Mouse (Mus musculus): ENCODE results near the gene Gm8159. TPM values are rescaled to one million over a fixed set of nuclear protein-coding genes. Genes with fewer than 3 reads are reported as not detected.

Gm8159 gene
- not detected for polyA plus RNA-seq (2015; fragmentation: Illumina TruSeq; extraction: RNeasy Lipid Tissue Mini Kit (QIAGEN cat#74804); ENCODE audit: insufficient read depth, low replicate concordance)

DNA sequence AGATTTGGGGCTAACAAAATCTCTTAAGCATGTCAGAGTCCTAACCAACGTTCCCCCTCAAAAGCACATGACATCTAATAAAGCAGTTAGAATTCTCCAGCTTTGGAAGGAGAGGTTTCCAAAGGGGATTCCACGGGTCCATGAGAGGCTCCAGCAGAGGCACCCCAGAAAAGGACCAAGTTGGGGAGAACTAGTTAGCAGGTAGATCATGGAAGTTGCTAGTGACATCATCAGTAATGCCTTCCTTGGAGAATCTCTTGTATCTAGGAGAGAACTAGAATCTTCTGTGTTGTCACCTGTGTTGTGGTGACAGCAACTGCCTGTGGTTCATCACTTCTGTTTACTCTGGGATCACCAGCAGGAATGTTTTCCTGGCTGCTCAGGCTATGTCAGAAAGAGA lies at the start of gene Gm8159:
Gene Gm8159, plus strand, starts transcription at position 301 of the 400 bp plus-strand sequence.

DNA sequence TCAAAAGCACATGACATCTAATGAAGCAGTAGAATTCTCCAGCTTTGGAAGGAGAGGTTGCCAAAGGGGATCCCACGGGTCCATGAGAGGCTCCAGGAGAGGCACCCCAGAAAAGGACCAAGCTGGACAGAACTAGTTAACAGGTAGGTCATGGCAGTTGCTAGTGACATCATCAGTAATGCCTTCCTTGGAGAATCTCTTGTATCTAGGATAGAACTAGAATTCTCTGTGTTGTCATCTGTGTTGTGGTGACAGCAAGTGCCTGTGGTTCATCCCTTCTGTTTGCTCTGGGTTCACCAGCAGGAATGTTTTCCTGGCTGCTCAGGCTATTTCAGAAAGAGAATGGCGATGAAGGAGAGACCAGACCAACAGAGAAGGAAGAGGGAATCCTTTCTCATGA lies 31.7 kb downstream of the Gm8159 start, which contains the start of gene Gm3239:
Gene Gm3239, plus strand, starts transcription at position 301 of the 400 bp plus-strand sequence.

Other genes starting within 250 kb of the Gm8159 start
- not detected for gene Gm3159, start 234.8 kb upstream of the Gm8159 start, polyA plus RNA-seq (2015; fragmentation: Illumina TruSeq; extraction: RNeasy Lipid Tissue Mini Kit (QIAGEN cat#74804); ENCODE audit: insufficient read depth, low replicate concordance)
- gene Gm3164, start 216.9 kb upstream of the Gm8159 start, polyA plus RNA-seq (2015; fragmentation: Illumina TruSeq; extraction: RNeasy Lipid Tissue Mini Kit (QIAGEN cat#74804); ENCODE audit: insufficient read depth, low replicate concordance), result 0.14 TPM
- gene Gm3173, start 201.4 kb upstream of the Gm8159 start, polyA plus RNA-seq (2015; fragmentation: Illumina TruSeq; extraction: RNeasy Lipid Tissue Mini Kit (QIAGEN cat#74804); ENCODE audit: insufficient read depth, low replicate concordance), result not detected
- not detected for gene Gm3182, start 150.6 kb upstream of the Gm8159 start, polyA plus RNA-seq (2015; fragmentation: Illumina TruSeq; extraction: RNeasy Lipid Tissue Mini Kit (QIAGEN cat#74804); ENCODE audit: insufficient read depth, low replicate concordance)
- not detected for gene Gm3047, start 76.9 kb upstream of the Gm8159 start, polyA plus RNA-seq (2015; fragmentation: Illumina TruSeq; extraction: RNeasy Lipid Tissue Mini Kit (QIAGEN cat#74804); ENCODE audit: insufficient read depth, low replicate concordance)
- not detected for gene Gm3239, start 31.8 kb downstream of the Gm8159 start, polyA plus RNA-seq (2015; fragmentation: Illumina TruSeq; extraction: RNeasy Lipid Tissue Mini Kit (QIAGEN cat#74804); ENCODE audit: insufficient read depth, low replicate concordance)
- gene Gm7876, start 76.9 kb downstream of the Gm8159 start, polyA plus RNA-seq (2015; fragmentation: Illumina TruSeq; extraction: RNeasy Lipid Tissue Mini Kit (QIAGEN cat#74804); ENCODE audit: insufficient read depth, low replicate concordance), result not detected
- gene Gm3252, start 94.4 kb downstream of the Gm8159 start, polyA plus RNA-seq (2015; fragmentation: Illumina TruSeq; extraction: RNeasy Lipid Tissue Mini Kit (QIAGEN cat#74804); ENCODE audit: insufficient read depth, low replicate concordance), result not detected
- not detected for gene Gm9602, start 144.0 kb downstream of the Gm8159 start, polyA plus RNA-seq (2015; fragmentation: Illumina TruSeq; extraction: RNeasy Lipid Tissue Mini Kit (QIAGEN cat#74804); ENCODE audit: insufficient read depth, low replicate concordance)
- not detected for gene Gm3269, start 205.8 kb downstream of the Gm8159 start, polyA plus RNA-seq (2015; fragmentation: Illumina TruSeq; extraction: RNeasy Lipid Tissue Mini Kit (QIAGEN cat#74804); ENCODE audit: insufficient read depth, low replicate concordance)
- gene Gm3264, start 223.2 kb downstream of the Gm8159 start, polyA plus RNA-seq (2015; fragmentation: Illumina TruSeq; extraction: RNeasy Lipid Tissue Mini Kit (QIAGEN cat#74804); ENCODE audit: insufficient read depth, low replicate concordance), result not detected